Mouse (Mus musculus): ENCODE measurements around the gene Katnal1.

The Katnal1 gene

GRCm38 (mm10) chr5:148924586-148924985 lies 4.5 kb downstream of the Katnal1 start:
- DNase-seq (ENCODE audit: low spot score) = no peak

- no peak for DNase-seq (ENCODE audit: low spot score)
Observed at GRCm38 (mm10) chr5:148924051-148924450, 5.1 kb downstream of the Katnal1 start.

GRCm38 (mm10) chr5:148923408-148923807 lies 5.7 kb downstream of the Katnal1 start:
- no peak for DNase-seq (ENCODE audit: low spot score)

- no peak for DNase-seq (ENCODE audit: low spot score)
Observed at GRCm38 (mm10) chr5:148922773-148923172, 6.3 kb downstream of the Katnal1 start.

- no peak for DNase-seq (ENCODE audit: low spot score)
Observed at GRCm38 (mm10) chr5:148918049-148918448, 11.1 kb downstream of the Katnal1 start.

- no peak for DNase-seq (ENCODE audit: low spot score)
Observed at GRCm38 (mm10) chr5:148916775-148917174, 12.3 kb downstream of the Katnal1 start.

DNA sequence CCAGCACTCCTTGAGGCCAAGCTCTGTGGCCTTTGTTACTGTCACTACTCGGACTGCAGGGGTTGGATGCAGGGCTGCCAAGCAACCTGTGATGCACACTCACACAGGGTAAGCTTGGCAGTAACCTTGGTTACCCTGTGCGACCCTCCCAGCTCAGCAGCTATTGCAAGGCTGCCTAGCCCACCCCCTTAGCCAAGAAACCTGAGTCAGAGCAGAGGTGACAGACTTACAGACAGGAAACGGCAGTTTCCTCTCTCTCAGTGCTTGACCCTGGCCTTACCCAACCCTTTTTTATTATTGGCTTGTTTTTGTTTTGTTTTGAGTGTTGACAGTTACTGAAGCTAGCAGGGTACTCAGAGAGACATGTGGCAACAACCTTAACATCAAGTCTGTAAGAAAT lies 16.9 kb downstream of the Katnal1 start:
- DNase-seq (ENCODE audit: low spot score) = no peak

DNA sequence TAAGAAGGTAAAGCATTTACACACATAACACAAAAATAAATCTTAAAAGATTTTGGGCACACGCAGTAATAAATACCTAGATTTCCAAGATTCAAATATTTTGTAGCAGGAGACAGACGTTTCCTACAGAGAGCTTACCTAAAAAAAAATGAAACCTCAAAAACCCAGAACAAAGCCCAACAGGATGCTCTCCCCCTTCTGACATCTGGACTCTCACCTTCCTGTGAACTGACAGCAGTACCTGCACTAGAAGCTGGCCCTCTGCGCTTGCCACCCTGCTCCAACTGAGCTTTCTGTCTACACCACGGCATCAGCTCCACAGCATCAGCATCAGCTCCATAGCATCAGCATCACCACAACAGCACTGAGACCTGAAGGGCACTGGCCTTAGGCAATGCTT lies 19.1 kb downstream of the Katnal1 start:
- no peak for DNase-seq (ENCODE audit: low spot score)

DNA sequence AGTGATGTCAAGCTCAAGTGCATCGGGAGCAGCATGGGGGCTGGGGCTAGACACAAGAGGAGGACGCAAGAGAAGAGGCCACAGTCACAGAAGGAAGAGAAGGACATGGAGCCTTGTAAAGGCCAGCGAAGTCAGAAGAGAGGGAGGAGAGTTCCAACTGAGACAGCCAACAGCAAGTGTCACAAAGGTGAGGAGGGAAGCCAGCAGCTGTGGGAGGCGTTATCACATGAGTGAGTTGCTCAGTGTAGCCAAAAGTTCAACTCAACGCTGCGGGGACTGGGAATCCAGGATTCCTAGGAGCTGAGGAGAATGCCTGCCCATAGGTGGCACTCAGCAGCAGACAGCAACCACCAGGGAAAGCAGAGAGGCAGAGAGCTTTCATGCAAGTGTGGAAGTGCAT lies 19.7 kb downstream of the Katnal1 start:
- no peak for DNase-seq (ENCODE audit: low spot score)

DNA sequence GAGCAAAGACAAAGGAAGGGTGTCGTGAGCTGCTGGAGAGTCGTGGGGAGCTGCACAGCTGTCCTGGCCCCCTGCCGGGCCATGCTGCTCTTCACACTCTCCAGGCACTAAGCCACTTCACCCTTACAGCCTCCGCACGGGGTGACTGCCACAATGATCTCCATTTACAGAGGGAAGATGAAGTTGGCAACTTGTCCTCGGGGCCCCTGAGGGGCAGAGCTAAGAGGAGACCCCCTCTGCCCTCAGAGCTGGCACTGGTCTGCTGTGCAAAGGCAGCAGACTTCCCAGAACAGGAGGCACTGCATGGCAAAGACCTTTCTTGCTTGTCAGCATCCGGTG lies 20.1 kb downstream of the Katnal1 start:
- DNase-seq (ENCODE audit: low spot score) = peak; percentile 70

DNA sequence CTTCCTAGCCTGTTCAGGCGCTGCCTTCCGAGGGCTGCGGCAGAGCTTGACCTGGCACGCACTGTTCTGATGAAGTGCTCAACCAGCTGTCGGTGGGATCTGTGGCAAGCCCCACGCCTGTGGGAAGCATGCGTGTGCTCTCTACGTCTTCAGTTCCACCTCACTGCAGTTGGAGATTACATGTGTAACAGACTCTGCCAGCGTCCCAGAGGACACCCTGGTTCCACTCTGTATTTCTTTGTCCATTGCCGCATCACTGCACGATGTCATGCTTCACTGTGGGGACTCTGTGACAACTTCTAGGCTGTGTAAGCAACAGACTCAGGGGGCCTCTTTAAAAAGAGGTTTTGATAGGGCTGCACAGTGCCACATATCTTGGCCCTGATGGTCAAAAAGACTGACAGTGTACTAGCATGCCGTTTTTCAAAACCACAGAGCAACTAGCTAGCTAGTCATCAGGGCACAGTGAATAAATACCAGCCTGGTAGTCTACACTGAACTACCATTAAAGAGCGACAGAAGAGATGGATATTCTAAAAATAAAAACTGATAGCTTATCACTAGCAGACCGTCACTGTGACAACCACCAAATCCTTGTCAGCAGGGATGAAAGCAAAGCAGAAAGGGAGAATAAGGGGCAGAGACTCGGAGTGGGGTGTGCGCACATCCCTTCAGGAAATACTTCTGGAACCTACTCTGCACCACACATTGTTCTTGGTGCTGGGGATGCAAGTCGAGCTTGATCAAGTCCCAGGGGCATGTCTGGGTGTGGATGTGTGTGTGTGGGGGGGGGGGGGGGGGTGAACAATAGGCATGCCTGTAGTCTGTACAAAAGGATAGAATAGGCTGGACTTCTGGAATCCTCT lies 20.7 kb downstream of the Katnal1 start:
- no peak for DNase-seq (ENCODE audit: low spot score)

- DNase-seq (ENCODE audit: low spot score) = no peak
Observed at GRCm38 (mm10) chr5:148906305-148906704, 22.8 kb downstream of the Katnal1 start.

GRCm38 (mm10) chr5:148904846-148905245 lies 24.3 kb downstream of the Katnal1 start:
- DNase-seq (ENCODE audit: low spot score) = no peak

- no peak for DNase-seq (ENCODE audit: low spot score)
Observed at GRCm38 (mm10) chr5:148899361-148899760, 29.8 kb downstream of the Katnal1 start.

GRCm38 (mm10) chr5:148897941-148898417 lies 31.1 kb downstream of the Katnal1 start:
- DNase-seq (ENCODE audit: low spot score) = no peak

GRCm38 (mm10) chr5:148897069-148897702 lies 31.9 kb downstream of the Katnal1 start:
- DNase-seq (ENCODE audit: low spot score) = peak; percentile 57

DNA sequence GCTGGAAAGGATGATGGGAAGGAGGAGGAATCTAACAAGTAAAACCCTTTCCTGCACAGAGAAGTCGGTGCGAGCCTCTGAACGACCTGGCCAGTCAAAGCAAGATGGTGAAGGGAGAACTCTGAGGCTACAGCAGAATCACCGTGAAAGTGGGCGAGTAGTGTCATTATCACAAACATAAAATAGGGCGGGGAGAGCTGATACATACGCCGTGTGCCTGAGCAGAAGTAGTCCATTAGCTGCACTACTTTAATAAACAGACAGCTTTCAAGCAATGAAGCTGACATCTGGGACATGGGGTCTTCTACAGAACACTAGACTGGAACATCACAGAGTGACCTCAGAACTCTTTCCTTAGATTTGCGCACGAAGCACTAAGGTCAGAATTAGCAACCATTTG lies 32.6 kb downstream of the Katnal1 start:
- DNase-seq (ENCODE audit: low spot score) = no peak

GRCm38 (mm10) chr5:148895833-148896232 lies 33.3 kb downstream of the Katnal1 start:
- no peak for DNase-seq (ENCODE audit: low spot score)

GRCm38 (mm10) chr5:148895034-148895433 lies 34.1 kb downstream of the Katnal1 start:
- DNase-seq (ENCODE audit: low spot score) = no peak

- no peak for DNase-seq (ENCODE audit: low spot score)
Observed at GRCm38 (mm10) chr5:148890237-148890636, 38.9 kb downstream of the Katnal1 start.

DNA sequence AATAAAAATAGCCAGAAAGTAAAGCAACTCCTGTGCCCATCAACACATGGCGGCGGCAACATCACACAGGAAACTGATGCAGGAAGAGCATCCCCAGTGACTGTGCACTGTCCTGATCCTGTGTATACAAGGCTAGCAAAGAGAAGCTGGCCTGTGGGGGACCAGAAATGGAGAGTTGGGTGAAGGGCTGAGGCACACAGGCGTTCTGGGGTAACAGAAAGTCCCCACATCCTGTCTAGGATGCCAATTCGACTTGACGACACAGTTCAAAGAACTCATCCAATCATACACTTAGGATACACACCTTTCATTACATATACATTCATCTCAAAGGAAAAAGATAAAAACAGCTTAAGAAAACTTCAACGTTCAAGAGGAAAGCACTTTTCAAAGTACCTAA lies 41.1 kb downstream of the Katnal1 start:
- DNase-seq (ENCODE audit: low spot score) = no peak

DNA sequence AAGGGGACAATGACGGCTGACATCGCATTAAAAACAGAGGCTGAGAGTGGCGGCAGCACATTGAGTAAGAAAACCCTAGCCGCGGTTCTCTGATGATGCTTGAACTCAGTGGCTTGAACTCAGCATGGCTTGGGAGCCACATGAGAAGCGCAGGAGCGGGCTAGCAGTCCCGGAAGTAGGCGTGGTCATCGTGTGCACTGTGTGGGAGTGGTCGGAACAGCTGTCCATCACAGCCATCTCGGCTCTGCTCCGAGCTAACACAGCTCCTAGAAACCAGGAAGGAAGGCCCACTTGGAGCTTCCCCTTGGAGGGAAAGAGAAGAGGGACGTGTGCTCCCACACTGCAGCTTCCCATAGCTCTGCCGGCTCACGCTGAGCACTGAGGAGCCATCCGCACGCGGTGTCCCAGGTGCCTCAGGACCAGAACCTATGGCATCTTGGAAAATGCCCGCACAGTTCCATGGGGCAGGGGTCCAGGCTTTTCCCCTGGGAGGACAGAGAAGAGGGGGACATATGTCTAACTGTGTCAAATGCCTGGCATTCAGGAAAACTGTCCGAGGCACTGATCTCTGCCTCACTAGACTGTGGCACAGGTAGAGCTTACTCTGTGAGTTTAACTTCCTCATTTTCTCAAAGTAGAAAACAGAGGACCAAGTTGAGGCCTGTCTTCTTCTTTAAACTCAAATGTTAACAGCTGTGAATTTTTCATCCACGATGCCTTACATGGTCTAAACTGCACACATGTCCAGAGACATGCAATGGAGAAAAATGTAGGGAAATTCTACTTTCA lies 43.1 kb downstream of the Katnal1 start:
- DNase-seq (ENCODE audit: low spot score) = no peak

DNA sequence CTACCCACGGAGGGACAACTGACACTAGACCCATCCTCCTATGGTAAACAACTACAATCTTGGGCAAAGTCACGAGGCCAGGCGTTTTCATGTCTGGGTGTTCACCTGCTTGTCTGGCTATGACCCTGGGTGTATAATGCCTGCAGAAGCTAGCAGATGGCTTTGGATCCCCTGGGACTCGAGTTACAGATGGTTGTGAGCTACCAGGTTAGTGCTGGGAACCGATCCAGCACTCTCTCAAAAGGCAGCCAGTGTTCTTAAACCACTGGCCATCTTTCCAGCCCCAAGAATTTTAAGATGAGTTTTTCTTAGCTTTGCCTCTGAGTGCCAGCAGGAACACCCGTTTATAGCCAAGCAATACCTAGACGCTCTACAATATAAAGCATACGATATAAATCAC lies 45.4 kb downstream of the Katnal1 start:
- DNase-seq (ENCODE audit: low spot score) = no peak
